Mouse (Mus musculus) forebrain, embryonic 11.5 days (tissue): ENCODE results near the gene Cdh6. TPM values are rescaled to one million over a fixed set of nuclear protein-coding genes. Genes with fewer than 3 reads are reported as not detected.

Source experiments
- ATAC-seq: fragments of 200-750 bp; cut with Nextera tagmentation; replicated peaks from 2 replicates; pipeline ENCODE4 v1.8.0; 2017; ENCODE audit warnings: moderate TSS enrichment; ENCODE audit not compliant: low FRiP score
- DNase-seq: peaks from one replicate; pipeline ENCODE4 v3.0.0-alpha.2; 2017; ENCODE audit warnings: low spot score
- H3K27ac ChIP-seq: fragments of 300-500 bp; sonication (generic); 2 replicates; pipeline ENCODE4 v1.5.1; 2014; ENCODE audit warnings: low read depth, low read length
- H3K27me3 ChIP-seq: fragments of 300-500 bp; sonication (generic); 2 replicates; pipeline ENCODE4 v1.6.1; 2014; ENCODE audit warnings: mild to moderate bottlenecking, low read length, mixed read lengths; ENCODE audit not compliant: control insufficient read depth, insufficient read depth
- H3K36me3 ChIP-seq: fragments of 300-500 bp; sonication (generic); 2 replicates; pipeline ENCODE4 v1.6.1; 2014; ENCODE audit warnings: mild to moderate bottlenecking, low read length, moderate library complexity, mixed read lengths; ENCODE audit not compliant: control insufficient read depth, insufficient read depth
- H3K4me1 ChIP-seq: fragments of 300-500 bp; sonication (generic); replicated peaks from 2 replicates; pipeline ENCODE4 v1.6.1; 2014; ENCODE audit warnings: low read length, mixed read lengths; ENCODE audit not compliant: control insufficient read depth, insufficient read depth
- H3K4me2 ChIP-seq: fragments of 300-500 bp; sonication (generic); 2 replicates; pipeline ENCODE4 v1.6.1; 2014; ENCODE audit warnings: low read depth, mild to moderate bottlenecking, low read length, moderate library complexity, mixed read lengths; ENCODE audit not compliant: severe bottlenecking
- H3K4me3 ChIP-seq: fragments of 300-500 bp; sonication (generic); 2 replicates; pipeline ENCODE4 v1.5.1; 2014; ENCODE audit warnings: low read depth, low read length
- H3K9ac ChIP-seq: fragments of 300-500 bp; sonication (generic); 2 replicates; pipeline ENCODE4 v1.6.1; 2014; ENCODE audit warnings: low read length
- H3K9me3 ChIP-seq: fragments of 300-500 bp; sonication (generic); 2 replicates; pipeline ENCODE4 v1.6.1; 2016; ENCODE audit warnings: low read length, mixed read lengths; ENCODE audit not compliant: control insufficient read depth
- WGBS: fragments of 180-500 bp; shearing (Covaris S2); extraction: QIAGEN DNeasy Blood & Tissue Kit; methylation state at CpG from one replicate; pipeline ENCODE4 v1.1.7; 2014; 5-methylcytosine and 5-hydroxymethylcytosine counted together
- polyA plus RNA-seq: library from polyadenylated mRNA; unstranded; fragments of >200 nt; fragmentation: Nextera tagmentation; extraction: Ambion mirVana; gene quantifications from 2 replicates; pipeline ENCODE4 v1.2.1, GENCODE M21; 2014

Gene Cdh6
- polyA plus RNA-seq, 1 experiment from 2014 or later = 14.7 TPM

DNA sequence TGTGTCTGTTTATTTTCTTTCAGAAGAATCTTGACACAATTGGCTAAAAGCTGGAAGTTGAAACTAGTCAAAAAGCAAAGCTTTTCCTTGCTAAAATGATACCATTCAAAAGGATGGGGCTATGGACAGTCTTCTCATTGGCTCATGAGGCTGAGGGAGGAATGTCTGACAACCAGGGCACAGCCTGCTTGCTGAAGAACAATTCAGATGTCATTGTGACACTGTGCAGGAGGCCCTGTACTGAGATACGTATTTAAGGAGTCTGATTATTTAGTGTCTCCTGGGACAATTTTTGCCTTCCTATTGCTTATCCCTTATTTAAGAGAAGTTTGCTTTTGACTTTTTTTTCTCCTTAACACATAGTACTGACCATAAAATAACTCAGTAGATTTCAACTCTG lies 22.8 kb upstream of the Cdh6 start:
- Histone ChIP-seq H3K4me2 (no peak overlapping the region), H3K27ac (no peak overlapping the region), H3K9me3 (no peaks in the 10 kb centered on the region), H3K4me1 (no peaks in the 10 kb centered on the region), H3K9ac (no peak overlapping the region), H3K27me3 (no peaks in the 10 kb centered on the region), H3K36me3 (no peaks in the 10 kb centered on the region), H3K4me3 (no peak overlapping the region)
- ATAC-seq (no peak), DNase-seq (no peak)
- WGBS = 47% methylated on average over 1 of the region's 1 CpGs

DNA sequence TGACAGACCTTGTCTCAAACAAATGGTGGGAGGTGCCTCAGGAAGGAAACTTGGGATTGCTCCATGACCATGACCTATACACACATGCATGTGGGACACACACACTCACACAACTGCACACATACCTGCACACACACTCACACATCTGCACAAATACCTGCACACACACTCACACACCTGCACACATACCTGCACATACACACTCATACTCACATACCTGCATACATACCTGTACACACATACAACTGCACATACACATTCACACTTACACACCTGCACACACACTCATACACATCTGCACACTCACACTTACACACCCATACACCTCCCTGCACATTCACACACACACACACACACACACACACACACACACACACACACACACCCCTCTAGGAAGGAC lies 20.6 kb upstream of the Cdh6 start:
- H3K27me3 ChIP-seq = no peaks in the 10 kb centered on the region
- no peak overlapping the region for H3K4me3 ChIP-seq
- ATAC-seq = 0 out of 2 replicates have a peak, but pooled peaks have one; percentile 58
- H3K9me3 ChIP-seq = no peaks in the 10 kb centered on the region
- H3K36me3 ChIP-seq = no peaks in the 10 kb centered on the region
- H3K4me1 ChIP-seq = no peaks in the 10 kb centered on the region
- H3K4me2 ChIP-seq = no peak overlapping the region
- no peak for DNase-seq
- no peak overlapping the region for H3K27ac ChIP-seq
- no peak overlapping the region for H3K9ac ChIP-seq

GRCm38 (mm10) chr15:13193076-13193475 lies 19.6 kb upstream of the Cdh6 start:
- 73% methylated on average over 11 of the region's 11 CpGs for WGBS
- H3K36me3 ChIP-seq = no peaks in the 10 kb centered on the region
- no peak overlapping the region for H3K4me3 ChIP-seq
- no peak for ATAC-seq
- no peaks in the 10 kb centered on the region for H3K4me1 ChIP-seq
- H3K27ac ChIP-seq = no peak overlapping the region
- H3K9me3 ChIP-seq = no peaks in the 10 kb centered on the region
- H3K4me2 ChIP-seq = no peak overlapping the region
- DNase-seq = no peak
- H3K9ac ChIP-seq = no peak overlapping the region
- no peaks in the 10 kb centered on the region for H3K27me3 ChIP-seq

DNA sequence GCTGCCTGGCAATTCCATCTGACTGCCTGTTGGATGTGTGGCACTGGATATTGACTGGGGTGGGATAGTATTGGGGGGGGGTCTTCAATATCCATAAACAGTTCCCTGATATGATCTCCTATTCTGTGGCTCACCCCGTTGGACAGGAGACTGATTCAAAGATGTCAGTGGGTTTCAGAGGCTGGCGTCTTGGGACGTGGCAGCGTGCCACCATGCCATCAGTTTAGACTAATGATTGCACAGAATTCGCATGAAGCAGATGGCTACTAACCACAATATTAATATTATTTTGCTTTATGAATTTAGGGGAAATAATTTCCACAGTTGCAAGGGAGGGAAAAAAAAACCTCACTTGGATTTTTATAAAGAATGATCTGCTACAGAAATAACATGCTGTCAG lies 10.2 kb upstream of the Cdh6 start:
- no peak overlapping the region for H3K27ac ChIP-seq
- ATAC-seq (no peak), DNase-seq (no peak)
- no peaks in the 10 kb centered on the region for H3K36me3 ChIP-seq
- no peak overlapping the region for H3K9ac ChIP-seq
- WGBS = 93% methylated on average over 5 of the region's 5 CpGs
- H3K9me3 ChIP-seq = no peaks in the 10 kb centered on the region
- H3K4me3 ChIP-seq = no peak overlapping the region
- no peaks in the 10 kb centered on the region for H3K4me1 ChIP-seq
- no peaks in the 10 kb centered on the region for H3K27me3 ChIP-seq
- H3K4me2 ChIP-seq = no peak overlapping the region

DNA sequence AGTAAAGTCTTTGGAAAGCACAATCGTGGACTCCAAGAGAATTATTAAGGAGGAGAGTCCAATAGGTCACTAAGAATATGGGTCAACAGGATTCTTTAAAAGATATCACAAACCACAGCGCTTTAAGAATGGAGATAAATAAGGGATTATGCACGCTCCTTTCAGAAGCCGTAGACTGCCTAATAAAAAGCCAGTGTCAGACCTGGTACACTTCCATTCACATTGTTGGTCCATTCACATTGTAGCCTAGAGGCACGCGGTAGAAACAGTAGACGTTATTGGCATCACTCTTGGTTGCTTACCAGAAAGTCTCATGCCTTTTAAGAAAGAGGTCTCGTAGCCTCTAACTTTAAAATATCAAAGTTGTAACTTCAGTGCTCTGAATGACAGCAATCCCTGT lies 8.0 kb upstream of the Cdh6 start:
- DNase-seq = no peak
- WGBS = 71% methylated on average over 8 of the region's 8 CpGs

GRCm38 (mm10) chr15:13181014-13181413 lies 7.5 kb upstream of the Cdh6 start:
- Histone ChIP-seq H3K36me3 (no peaks in the 10 kb centered on the region), H3K9ac (no peak overlapping the region), H3K4me2 (no peak overlapping the region), H3K27me3 (no peaks in the 10 kb centered on the region), H3K27ac (no peak overlapping the region), H3K4me1 (peaks cover 2% of the 10 kb centered on the region; the same call in 1 of the 2 replicates), H3K4me3 (no peak overlapping the region), H3K9me3 (no peaks in the 10 kb centered on the region)
- DNase-seq (no peak), ATAC-seq (no peak; the same call in 1 of the 2 replicates)
- 51% methylated on average over 4 of the region's 4 CpGs for WGBS

More for the DNA sequence above, 8.0 kb upstream of the Cdh6 start:
- Histone ChIP-seq H3K36me3 (no peaks in the 10 kb centered on the region), H3K27me3 (no peaks in the 10 kb centered on the region), H3K4me3 (no peak overlapping the region), H3K9me3 (no peaks in the 10 kb centered on the region), H3K4me2 (no peak overlapping the region), H3K9ac (no peak overlapping the region), H3K4me1 (no peaks in the 10 kb centered on the region), H3K27ac (no peak overlapping the region)
- ATAC-seq = no peak

DNA sequence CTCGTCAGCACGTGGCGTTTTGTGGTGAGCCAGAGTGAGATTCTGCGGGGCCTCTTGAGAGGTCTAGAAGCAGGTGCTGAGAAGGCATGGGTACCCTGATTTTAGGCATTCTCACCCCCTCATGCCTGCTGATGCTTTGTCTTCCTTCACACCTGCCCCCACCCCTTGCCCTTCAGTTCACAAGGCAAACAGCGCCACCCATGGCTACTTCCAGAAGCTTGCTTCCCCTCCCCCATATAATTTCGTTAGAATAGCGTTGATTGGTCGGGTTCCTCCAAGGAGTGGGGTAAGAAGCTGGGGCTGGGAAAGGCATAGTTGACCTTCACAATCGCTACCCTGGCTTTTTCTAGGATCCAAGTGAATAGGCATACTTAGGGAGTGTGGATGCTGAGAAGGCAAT lies 2.5 kb upstream of the Cdh6 start:
- no peak overlapping the region for H3K4me2 ChIP-seq
- peaks cover 11% of the 10 kb centered on the region; the same call in 1 of the 2 replicates for H3K4me1 ChIP-seq
- no peak overlapping the region for H3K9ac ChIP-seq
- H3K36me3 ChIP-seq = no peaks in the 10 kb centered on the region
- H3K27ac ChIP-seq = no peak overlapping the region
- no peaks in the 10 kb centered on the region for H3K9me3 ChIP-seq
- WGBS = 17% methylated on average over 9 of the region's 9 CpGs
- DNase-seq = peak; percentile 59
- no peak for ATAC-seq
- H3K4me3 ChIP-seq = no peak overlapping the region
- H3K27me3 ChIP-seq = peaks cover 3% of the 10 kb centered on the region; the same call in 1 of the 2 replicates

GRCm38 (mm10) chr15:13174618-13174980 lies 1.1 kb upstream of the Cdh6 start:
- ATAC-seq (no peak), DNase-seq (no peak)
- Histone ChIP-seq H3K9ac (no peak overlapping the region), H3K4me3 (peak overlapping the region; percentile 73; the same call in 1 of the 2 replicates), H3K27me3 (peaks cover 3% of the 10 kb centered on the region; the same call in 1 of the 2 replicates), H3K4me1 (peaks cover 11% of the 10 kb centered on the region; the same call in 1 of the 2 replicates), H3K36me3 (no peaks in the 10 kb centered on the region), H3K4me2 (peak overlapping the region; percentile 51; the same call in 1 of the 2 replicates), H3K9me3 (no peaks in the 10 kb centered on the region), H3K27ac (no peak overlapping the region)
- 4% methylated on average over 6 of the region's 6 CpGs for WGBS

DNA sequence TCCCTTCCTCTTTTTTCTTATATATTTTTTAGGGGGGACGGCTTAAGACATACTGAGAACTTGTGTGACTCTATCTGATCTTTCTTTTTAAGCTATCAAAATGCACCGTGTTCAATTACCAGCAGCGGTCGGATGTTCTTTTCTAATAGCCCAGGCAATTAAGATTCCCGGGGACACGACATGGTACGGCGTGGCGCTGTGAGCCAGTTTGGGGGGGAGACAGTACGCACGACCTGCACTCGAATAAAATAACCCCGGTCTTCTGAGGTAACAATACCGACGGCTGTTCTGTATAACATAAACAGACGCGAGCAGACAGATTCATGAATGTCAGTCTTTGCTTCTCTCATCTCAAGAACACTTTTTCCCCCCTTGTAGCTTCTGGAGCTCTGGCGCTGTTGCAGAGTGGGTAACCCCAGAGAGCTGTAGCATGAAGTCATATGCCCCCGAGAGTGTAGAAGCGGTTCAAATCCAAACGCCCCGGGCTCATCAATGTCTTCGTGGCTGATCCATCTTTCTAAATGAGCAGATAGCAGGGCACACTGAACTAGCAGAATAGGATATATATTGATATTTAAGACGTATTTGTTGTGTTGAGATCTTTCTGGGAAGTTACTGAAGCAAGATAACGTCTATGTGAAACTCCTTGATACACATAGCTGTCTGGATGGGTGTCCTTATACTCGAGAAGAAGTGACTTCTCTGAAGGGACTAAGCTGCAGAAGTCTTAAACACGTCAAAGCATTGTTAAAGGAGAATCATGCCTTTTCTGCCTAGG lies 554 bp upstream of the Cdh6 start:
- ATAC-seq = peak; percentile 20; the same call in 1 of the 2 replicates
- Histone ChIP-seq H3K4me2 (peak overlapping the region; percentile 51), H3K9me3 (no peaks in the 10 kb centered on the region), H3K27ac (no peak overlapping the region), H3K27me3 (peaks cover 3% of the 10 kb centered on the region; the same call in 1 of the 2 replicates), H3K9ac (peak overlapping the region; percentile 20; the same call in 1 of the 2 replicates), H3K4me1 (peaks cover 11% of the 10 kb centered on the region; the same call in 1 of the 2 replicates), H3K36me3 (no peaks in the 10 kb centered on the region), H3K4me3 (peak overlapping the region; percentile 73)
- no peak for DNase-seq
- under 1% methylated on average over 27 of the region's 27 CpGs for WGBS
